In the genomic region with DNA sequence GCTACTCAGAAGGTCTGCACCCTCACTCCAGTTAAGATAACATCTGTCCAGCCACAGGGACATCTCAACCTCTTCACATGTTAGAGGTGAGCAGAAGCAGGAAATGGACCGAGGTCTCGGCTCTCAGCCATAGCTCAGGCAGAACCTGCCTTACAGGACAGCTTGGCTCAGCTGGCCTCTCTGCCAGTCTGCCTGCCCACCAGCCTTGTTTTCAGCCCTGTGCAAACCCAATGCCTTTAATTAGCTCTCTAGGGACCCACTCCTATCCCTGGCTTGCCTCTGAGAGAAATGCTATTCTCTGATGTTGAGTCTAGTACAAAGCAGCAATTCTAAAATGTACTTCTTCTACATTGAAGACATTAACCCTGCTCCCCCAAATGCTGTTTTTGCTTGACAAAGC, we compare ENCODE assay signal across 8 mouse cellular contexts.
DNase-seq lines count a peak whose midpoint lies in the region; ATAC-seq lines count a peak whose summit lies in the region.
"Had no signal": no experiment of that assay in that cellular context is flagged by ENCODE, and none has a peak within 500 bp of the region (broad histone marks: within the 10 kb centered on the region; RNA-seq: fewer than 3 reads in every experiment).

No protein-coding gene starts in this region.

- no peak for DNase-seq in lung, adult 18-20 months
- DNase-seq in testis, postnatal 14 days (ENCODE audit: low spot score) = no peak
- no peak for DNase-seq in right cerebral cortex, postnatal 4 days
- DNase-seq: heart, postnatal 14 days had no signal

- H3K4me2 ChIP-seq in lung, embryonic 16.5 days (ENCODE audit: low read depth, low read length) = peak overlapping the region; percentile 22; the same call in 1 of the 2 replicates
- H3K4me2 ChIP-seq in liver, embryonic 12.5 days = peak overlapping the region; percentile 58
- no peak overlapping the region for H3K4me2 ChIP-seq in midbrain, embryonic 16.5 days (ENCODE audit: low read length)

- no peaks in the 10 kb centered on the region for H3K36me3 ChIP-seq in lung, embryonic 16.5 days (ENCODE audit: control insufficient read depth, insufficient read depth, low read length)
- peaks cover 100% of the 10 kb centered on the region for H3K36me3 ChIP-seq in erythroblast, embryonic 14.5 days (ENCODE audit: control insufficient read depth)
- H3K36me3 ChIP-seq in liver, embryonic 12.5 days = peaks cover 69% of the 10 kb centered on the region
- no peaks in the 10 kb centered on the region for H3K36me3 ChIP-seq in midbrain, embryonic 16.5 days (ENCODE audit: control insufficient read depth, insufficient read depth, low read length)

- WGBS in lung, embryonic 16.5 days = 49% methylated on average over 2 of the region's 2 CpGs
- WGBS in liver, embryonic 12.5 days (ENCODE audit: insufficient replicate concordance) = 51% methylated on average over 2 of the region's 2 CpGs
- 57% methylated on average over 2 of the region's 2 CpGs for WGBS in midbrain, embryonic 16.5 days

- no peaks in the 10 kb centered on the region for H3K27me3 ChIP-seq in lung, embryonic 16.5 days (ENCODE audit: control insufficient read depth, insufficient read depth, low read depth, low read length)
- no peaks in the 10 kb centered on the region for H3K27me3 ChIP-seq in erythroblast, embryonic 14.5 days (ENCODE audit: control insufficient read depth)
- H3K27me3 ChIP-seq in liver, embryonic 12.5 days (replicated peaks) = no peaks in the 10 kb centered on the region
- no peaks in the 10 kb centered on the region for H3K27me3 ChIP-seq in midbrain, embryonic 16.5 days (ENCODE audit: control insufficient read depth, insufficient read depth, low read depth, low read length)

- H3K9me3 ChIP-seq in lung, embryonic 16.5 days (ENCODE audit: control insufficient read depth, low read length) = no peaks in the 10 kb centered on the region
- H3K9me3 ChIP-seq in erythroblast, embryonic 14.5 days (ENCODE audit: control insufficient read depth, low read length) = no peaks in the 10 kb centered on the region
- no peaks in the 10 kb centered on the region for H3K9me3 ChIP-seq in liver, embryonic 12.5 days (replicated peaks)
- no peaks in the 10 kb centered on the region for H3K9me3 ChIP-seq in midbrain, embryonic 16.5 days (replicated peaks; ENCODE audit: control insufficient read depth, low read length, poor library complexity, severe bottlenecking)

- 0 out of 2 replicates have a peak, but pooled peaks have one; percentile 26 for ATAC-seq in lung, embryonic 16.5 days (ENCODE audit: low read depth)
- ATAC-seq in liver, embryonic 12.5 days = no peak
- peak; percentile 68 for ATAC-seq in midbrain, embryonic 16.5 days

- H3K4me1 ChIP-seq in lung, embryonic 16.5 days (replicated peaks; ENCODE audit: control insufficient read depth, insufficient read depth, low read length) = peaks cover 15% of the 10 kb centered on the region
- peaks cover 95% of the 10 kb centered on the region for H3K4me1 ChIP-seq in erythroblast, embryonic 14.5 days (ENCODE audit: control insufficient read depth)
- peaks cover 96% of the 10 kb centered on the region for H3K4me1 ChIP-seq in liver, embryonic 12.5 days
- peaks cover 22% of the 10 kb centered on the region for H3K4me1 ChIP-seq in midbrain, embryonic 16.5 days (ENCODE audit: control insufficient read depth, insufficient read depth, low read length)

- no peak overlapping the region for H3K9ac ChIP-seq in lung, embryonic 16.5 days (ENCODE audit: low read length)
- peak overlapping the region; percentile 55 for H3K9ac ChIP-seq in liver, embryonic 12.5 days
- no peak overlapping the region for H3K9ac ChIP-seq in midbrain, embryonic 16.5 days (ENCODE audit: low read depth, low read length)

- peak overlapping the region; percentile 71 for H3K27ac ChIP-seq in lung, embryonic 16.5 days (ENCODE audit: low read length)
- H3K27ac ChIP-seq in liver, embryonic 12.5 days = peak overlapping the region; percentile 85
- H3K27ac ChIP-seq in midbrain, embryonic 16.5 days (ENCODE audit: low read length) = peak overlapping the region; percentile 34; the same call in 1 of the 2 replicates

- no peak overlapping the region for H3K4me3 ChIP-seq in lung, embryonic 16.5 days (ENCODE audit: low read length)
- peak overlapping the region; percentile 52 for H3K4me3 ChIP-seq in erythroblast, embryonic 14.5 days (replicated peaks)
- H3K4me3 ChIP-seq in liver, embryonic 12.5 days = 0 out of 2 replicates have a peak overlapping the region, but pooled peaks have one; percentile 19
- no peak overlapping the region for H3K4me3 ChIP-seq in midbrain, embryonic 16.5 days (ENCODE audit: low read depth, low read length)

Comparison
In these comparisons a context has a peak if more than half of its experiments do, and no peak if none do; other contexts are left out.
1. H3K27ac ChIP-seq: peak in every context shown above with its lines; median percentile 85 in liver, embryonic 12.5 days; 71 in lung, embryonic 16.5 days; 34 in midbrain, embryonic 16.5 days.
2. H3K4me3 ChIP-seq: peak in erythroblast, embryonic 14.5 days (single experiment) and liver, embryonic 12.5 days (single experiment); none in lung, embryonic 16.5 days (single experiment) and midbrain, embryonic 16.5 days (single experiment).